Mouse (Mus musculus) hindbrain, embryonic 10.5 days (tissue): ENCODE measurements around the gene Zcchc13. TPM values are rescaled to one million over a fixed set of nuclear protein-coding genes. Genes with fewer than 3 reads are reported as not detected.

Experiments
- DNase-seq: peaks from one replicate; pipeline ENCODE4 v3.0.0-alpha.2; 2017; ENCODE audit warnings: low spot score
- H3K27ac ChIP-seq: fragments of 300-500 bp; sonication (generic); 2 replicates; pipeline ENCODE4 v1.5.1; 2016; ENCODE audit warnings: mild to moderate bottlenecking, moderate library complexity
- H3K27me3 ChIP-seq: fragments of 300-500 bp; sonication (generic); 2 replicates; pipeline ENCODE4 v1.6.1; 2016; ENCODE audit warnings: mild to moderate bottlenecking; ENCODE audit not compliant: poor library complexity, insufficient read depth, severe bottlenecking
- H3K36me3 ChIP-seq: fragments of 300-500 bp; sonication (generic); 2 replicates; pipeline ENCODE4 v1.6.1; 2016; ENCODE audit warnings: mild to moderate bottlenecking, moderate library complexity
- H3K4me1 ChIP-seq: fragments of 300-500 bp; sonication (generic); replicated peaks from 2 replicates; pipeline ENCODE4 v1.6.1; 2016; ENCODE audit warnings: mild to moderate bottlenecking
- H3K4me3 ChIP-seq: fragments of 300-500 bp; sonication (generic); 2 replicates; pipeline ENCODE4 v1.5.1; 2016; ENCODE audit warnings: mild to moderate bottlenecking, moderate library complexity
- H3K9me3 ChIP-seq: fragments of 300-500 bp; sonication (generic); 2 replicates; pipeline ENCODE4 v1.6.1; 2016; ENCODE audit warnings: mild to moderate bottlenecking, moderate library complexity
- WGBS: fragments of 180-500 bp; shearing (Covaris S2); methylation state at CpG from one replicate; pipeline ENCODE4 v1.1.7; 2016; 5-methylcytosine and 5-hydroxymethylcytosine counted together
- polyA plus RNA-seq: library from polyadenylated mRNA; unstranded; fragments of >200 nt; fragmentation: Nextera tagmentation; extraction: Ambion mirVana; gene quantifications from 2 replicates; pipeline ENCODE4 v1.2.1, GENCODE M21; 2016

The Zcchc13 gene
- polyA plus RNA-seq = not detected in 2 replicates

DNA sequence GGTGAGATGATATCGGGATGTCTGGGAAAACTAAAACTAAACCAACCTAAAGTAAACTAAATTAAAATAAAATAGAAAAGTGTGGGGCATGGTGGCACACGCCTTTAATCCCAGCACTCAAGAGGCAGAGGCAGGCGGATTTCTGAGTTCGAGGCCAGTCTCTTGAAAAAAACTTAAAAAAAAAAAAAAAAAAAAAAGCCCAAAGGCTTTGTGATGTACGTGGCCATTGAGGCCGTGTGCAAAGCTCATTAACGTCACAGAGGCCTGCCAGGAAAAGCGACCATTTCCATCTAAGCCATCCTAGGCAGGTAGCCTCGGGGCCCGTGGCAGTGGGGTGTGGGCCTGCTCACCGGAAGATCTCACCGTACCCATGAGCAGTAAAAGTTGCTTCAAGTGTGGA lies at the start of gene Zcchc13:
Gene Zcchc13 (plus strand): TSS at position 284 of the 400 bp plus-strand sequence.
- Histone ChIP-seq H3K27me3 (peaks cover 37% of the 10 kb centered on the region), H3K27ac (no peak within 1 kb of the TSS), H3K9me3 (no peaks in the 10 kb centered on the region), H3K4me1 (no peaks in the 10 kb centered on the region), H3K36me3 (no peaks in the 10 kb centered on the region), H3K4me3 (no peak within 1 kb of the TSS)
- WGBS = 81% methylated on average over 12 of the region's 12 CpGs
- DNase-seq = no peak

DNA sequence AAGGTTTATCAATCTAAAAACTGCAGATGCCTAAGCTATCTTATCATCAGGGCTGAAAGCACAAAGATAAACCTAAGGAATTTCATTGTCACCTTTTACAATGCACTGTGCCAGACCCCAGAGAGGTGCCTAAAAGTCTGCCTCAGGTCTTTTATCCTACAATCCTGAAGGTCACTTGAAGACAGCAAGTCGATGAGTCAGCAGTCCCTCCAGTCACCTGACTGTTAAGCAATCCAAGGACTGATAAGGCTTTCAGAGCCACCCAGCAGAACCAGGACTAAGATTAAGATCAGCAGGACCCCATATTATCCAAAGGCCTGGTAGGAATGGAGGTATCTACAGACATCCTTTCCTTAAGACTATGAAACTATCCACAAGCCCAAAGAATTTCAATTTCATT lies 46.1 kb upstream of the Zcchc13 start:
- H3K27ac ChIP-seq = no peak overlapping the region
- no peaks in the 10 kb centered on the region for H3K9me3 ChIP-seq
- no peak overlapping the region for H3K4me3 ChIP-seq
- H3K4me1 ChIP-seq = no peaks in the 10 kb centered on the region
- 68% methylated on average over 1 of the region's 1 CpGs for WGBS
- DNase-seq = no peak
- peaks cover 60% of the 10 kb centered on the region for H3K36me3 ChIP-seq
- H3K27me3 ChIP-seq = no peaks in the 10 kb centered on the region

DNA sequence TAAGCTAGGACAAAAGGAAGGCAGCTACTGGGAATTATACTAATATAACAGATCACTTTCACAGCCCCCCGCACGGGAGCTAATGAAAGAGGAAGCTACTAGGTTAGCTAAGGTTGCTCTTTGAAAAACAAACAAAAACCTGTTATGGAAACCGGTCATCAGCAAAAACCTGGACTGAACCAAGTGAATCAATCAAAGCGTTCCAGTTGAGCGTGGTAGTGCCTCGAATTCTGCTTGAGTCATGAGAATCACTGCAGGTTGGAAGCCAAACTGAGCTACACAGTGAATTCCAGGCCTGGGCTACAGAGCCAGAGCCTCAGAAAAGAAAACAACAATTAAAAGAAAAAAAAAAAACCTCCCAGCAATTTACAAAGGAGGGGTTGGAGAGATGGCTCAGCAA lies 38.3 kb upstream of the Zcchc13 start:
- no peak for DNase-seq
- H3K27me3 ChIP-seq = no peaks in the 10 kb centered on the region
- H3K4me3 ChIP-seq = no peak overlapping the region
- H3K9me3 ChIP-seq = no peaks in the 10 kb centered on the region
- H3K27ac ChIP-seq = no peak overlapping the region
- H3K36me3 ChIP-seq = peaks cover 88% of the 10 kb centered on the region
- H3K4me1 ChIP-seq = no peaks in the 10 kb centered on the region
- 91% methylated on average over 6 of the region's 6 CpGs for WGBS

DNA sequence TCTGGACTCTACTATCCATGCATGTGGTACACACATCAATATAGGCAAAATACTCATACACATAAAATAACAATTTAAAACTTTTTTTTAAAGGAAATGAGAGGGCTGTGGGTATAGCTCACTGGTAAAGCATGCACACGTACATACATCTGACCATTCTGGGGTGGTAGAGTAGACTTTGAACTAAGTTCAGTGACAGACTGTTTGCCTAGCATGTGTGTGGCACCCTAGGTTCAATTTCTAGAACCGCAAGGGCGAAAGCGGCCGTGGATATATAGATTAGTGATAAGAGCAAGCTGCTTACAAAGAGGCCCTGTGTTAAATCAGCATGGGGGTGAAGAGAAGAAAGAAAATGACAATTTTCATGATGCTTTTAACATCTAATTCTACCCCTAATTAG lies 27.8 kb upstream of the Zcchc13 start:
- no peak overlapping the region for H3K4me3 ChIP-seq
- no peaks in the 10 kb centered on the region for H3K27me3 ChIP-seq
- no peaks in the 10 kb centered on the region for H3K4me1 ChIP-seq
- no peak overlapping the region for H3K27ac ChIP-seq
- DNase-seq = no peak
- peaks cover 100% of the 10 kb centered on the region for H3K36me3 ChIP-seq
- H3K9me3 ChIP-seq = no peaks in the 10 kb centered on the region
- WGBS = 98% methylated on average over 5 of the region's 5 CpGs

GRCm38 (mm10) chrX:103604211-103604610 lies 26.2 kb upstream of the Zcchc13 start:
- no peak for DNase-seq
- Histone ChIP-seq H3K9me3 (no peaks in the 10 kb centered on the region), H3K4me3 (no peak overlapping the region), H3K36me3 (peaks cover 96% of the 10 kb centered on the region), H3K27ac (no peak overlapping the region), H3K4me1 (no peaks in the 10 kb centered on the region), H3K27me3 (no peaks in the 10 kb centered on the region)
- 93% methylated on average over 5 of the region's 5 CpGs for WGBS

DNA sequence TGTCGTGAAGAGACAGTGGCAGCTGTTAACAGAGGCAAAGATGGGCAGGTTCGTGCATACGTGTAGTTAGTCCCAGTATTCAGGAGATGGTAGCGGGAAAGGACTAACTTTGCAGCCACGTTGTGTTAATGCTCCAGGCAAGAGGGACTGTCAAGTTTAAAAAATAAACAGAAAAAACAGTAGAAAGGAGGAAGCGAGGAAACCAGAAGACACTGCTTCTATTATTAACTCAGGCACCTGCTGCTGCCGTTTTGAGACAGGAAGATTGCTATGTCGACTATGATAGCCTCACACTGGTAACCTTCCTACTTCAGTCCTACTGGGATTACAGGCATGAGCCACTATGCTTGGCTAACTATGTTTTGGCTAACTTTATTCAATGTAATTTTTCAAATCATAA lies 24.9 kb upstream of the Zcchc13 start:
- DNase-seq = no peak
- H3K27me3 ChIP-seq = no peaks in the 10 kb centered on the region
- H3K4me3 ChIP-seq = no peak overlapping the region
- WGBS = 91% methylated on average over 8 of the region's 8 CpGs
- no peaks in the 10 kb centered on the region for H3K9me3 ChIP-seq
- no peak overlapping the region for H3K27ac ChIP-seq
- no peaks in the 10 kb centered on the region for H3K4me1 ChIP-seq
- peaks cover 96% of the 10 kb centered on the region for H3K36me3 ChIP-seq

DNA sequence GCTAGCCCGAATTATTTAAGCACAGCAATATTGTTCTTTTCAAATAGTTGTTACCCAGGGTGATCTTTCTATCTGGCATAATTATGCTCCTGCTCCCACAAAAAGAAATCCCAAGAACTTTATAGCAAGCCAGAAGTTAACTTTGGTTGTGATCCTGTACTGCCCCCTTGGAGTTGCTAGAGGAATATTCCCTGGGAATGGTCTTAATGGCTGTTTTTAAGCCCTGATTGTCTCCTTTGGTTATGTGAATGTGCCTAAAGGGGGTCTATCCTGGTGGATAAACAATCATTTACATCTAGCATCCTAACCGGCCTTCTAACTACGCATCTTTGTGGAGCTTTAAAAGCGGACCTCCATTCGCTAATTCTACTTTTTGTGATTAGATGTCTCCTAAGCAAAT lies 20.0 kb upstream of the Zcchc13 start:
- DNase-seq = no peak
- H3K36me3 ChIP-seq = peaks cover 80% of the 10 kb centered on the region
- H3K9me3 ChIP-seq = no peaks in the 10 kb centered on the region
- H3K27me3 ChIP-seq = no peaks in the 10 kb centered on the region
- no peaks in the 10 kb centered on the region for H3K4me1 ChIP-seq
- 95% methylated on average over 5 of the region's 5 CpGs for WGBS
- no peak overlapping the region for H3K4me3 ChIP-seq
- H3K27ac ChIP-seq = no peak overlapping the region

GRCm38 (mm10) chrX:103611462-103611861 lies 18.9 kb upstream of the Zcchc13 start:
- Histone ChIP-seq H3K36me3 (peaks cover 70% of the 10 kb centered on the region), H3K4me3 (no peak overlapping the region), H3K27me3 (no peaks in the 10 kb centered on the region), H3K4me1 (0 out of 2 replicates have a peak, but pooled peaks cover 7% of the 10 kb centered on the region), H3K27ac (no peak overlapping the region), H3K9me3 (no peaks in the 10 kb centered on the region)
- WGBS = 88% methylated on average over 2 of the region's 2 CpGs
- no peak for DNase-seq

DNA sequence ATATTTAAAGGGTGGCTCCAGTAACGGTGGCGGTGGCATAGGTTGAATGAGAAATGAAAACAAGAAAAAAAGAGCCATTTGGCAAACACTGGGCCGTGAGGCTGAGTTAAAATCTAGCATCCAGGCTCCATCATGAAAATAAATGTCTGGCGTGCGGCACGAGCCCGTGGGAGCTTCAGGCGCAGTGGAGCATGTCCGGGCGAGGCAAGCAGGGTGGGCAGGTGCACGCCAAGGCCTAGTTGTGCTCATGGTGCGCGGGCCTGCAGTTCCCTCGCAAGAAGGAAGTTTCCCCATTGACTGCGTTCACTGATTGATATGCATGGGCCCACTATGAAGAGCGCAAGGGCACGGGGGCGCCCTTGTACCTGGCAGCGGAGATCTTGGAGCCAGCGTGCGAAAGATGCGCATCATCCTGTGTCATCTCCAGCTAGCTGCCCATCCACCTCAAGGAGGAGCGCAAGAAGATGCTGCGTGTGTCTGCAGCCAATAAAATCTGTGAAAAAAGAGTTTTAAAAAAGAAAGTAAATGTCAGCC lies 15.6 kb upstream of the Zcchc13 start:
- H3K27ac ChIP-seq = 0 out of 2 replicates have a peak overlapping the region, but pooled peaks have one; percentile 16
- no peaks in the 10 kb centered on the region for H3K27me3 ChIP-seq
- 0 out of 2 replicates have a peak, but pooled peaks cover 16% of the 10 kb centered on the region for H3K4me1 ChIP-seq
- H3K9me3 ChIP-seq = no peaks in the 10 kb centered on the region
- DNase-seq = no peak
- 93% methylated on average over 24 of the region's 24 CpGs for WGBS
- H3K36me3 ChIP-seq = peaks cover 41% of the 10 kb centered on the region
- H3K4me3 ChIP-seq = no peak overlapping the region

GRCm38 (mm10) chrX:103615453-103615852 lies 14.9 kb upstream of the Zcchc13 start:
- no peaks in the 10 kb centered on the region for H3K9me3 ChIP-seq
- H3K27me3 ChIP-seq = no peaks in the 10 kb centered on the region
- 0 out of 2 replicates have a peak, but pooled peaks cover 16% of the 10 kb centered on the region for H3K4me1 ChIP-seq
- peaks cover 34% of the 10 kb centered on the region for H3K36me3 ChIP-seq
- 89% methylated on average over 4 of the region's 4 CpGs for WGBS
- DNase-seq = no peak
- H3K4me3 ChIP-seq = peak overlapping the region; percentile 55; the same call in 1 of the 2 replicates
- H3K27ac ChIP-seq = peak overlapping the region; percentile 90; the same call in 1 of the 2 replicates

GRCm38 (mm10) chrX:103616162-103616535 lies 14.2 kb upstream of the Zcchc13 start:
- H3K27me3 ChIP-seq = no peaks in the 10 kb centered on the region
- no peak for DNase-seq
- peak overlapping the region; percentile 90 for H3K27ac ChIP-seq
- H3K4me1 ChIP-seq = 0 out of 2 replicates have a peak, but pooled peaks cover 16% of the 10 kb centered on the region
- H3K9me3 ChIP-seq = no peaks in the 10 kb centered on the region
- peak overlapping the region; percentile 55 for H3K4me3 ChIP-seq
- peaks cover 30% of the 10 kb centered on the region for H3K36me3 ChIP-seq
- 57% methylated on average over 19 of the region's 19 CpGs for whole genome bisulfite sequencing

GRCm38 (mm10) chrX:103616536-103617404 lies 13.6 kb upstream of the Zcchc13 start:
- H3K4me1 ChIP-seq = peaks cover 19% of the 10 kb centered on the region; the same call in 1 of the 2 replicates
- H3K27me3 ChIP-seq = no peaks in the 10 kb centered on the region
- peaks cover 26% of the 10 kb centered on the region for H3K36me3 ChIP-seq
- WGBS = 1% methylated on average over 38 of the region's 50 CpGs
- peak overlapping the region; percentile 55 for H3K4me3 ChIP-seq
- DNase-seq = peak; percentile 89
- peak overlapping the region; percentile 90 for H3K27ac ChIP-seq
- no peaks in the 10 kb centered on the region for H3K9me3 ChIP-seq
